Mouse (Mus musculus): ENCODE data around the gene Podxl. TPM values are rescaled to one million over a fixed set of nuclear protein-coding genes. Genes with fewer than 3 reads are reported as not detected.

Gene Podxl
- polyA plus RNA-seq, 1 experiment: 23.1 TPM

GRCm38 (mm10) chr6:31524121-31524520 is 39.7 kb downstream of the Podxl start:
- no peak for DNase-seq (ENCODE audit: low spot score)

- DNase-seq (ENCODE audit: low spot score): no peak
Observed at GRCm38 (mm10) chr6:31523657-31524056, 40.1 kb downstream of the Podxl start.

- no peak for DNase-seq (ENCODE audit: low spot score)
Observed at GRCm38 (mm10) chr6:31523039-31523438, 40.7 kb downstream of the Podxl start.

GRCm38 (mm10) chr6:31522478-31522877 is 41.3 kb downstream of the Podxl start:
- DNase-seq (ENCODE audit: low spot score): no peak

GRCm38 (mm10) chr6:31521491-31522355 is 42.1 kb downstream of the Podxl start:
- DNase-seq (ENCODE audit: low spot score): no peak

GRCm38 (mm10) chr6:31520486-31521215 is 43.1 kb downstream of the Podxl start:
- no peak for DNase-seq (ENCODE audit: low spot score)

- DNase-seq (ENCODE audit: low spot score): no peak
Observed at GRCm38 (mm10) chr6:31519001-31519471, 44.7 kb downstream of the Podxl start.

GRCm38 (mm10) chr6:31518338-31518698 is 45.5 kb downstream of the Podxl start:
- no peak for DNase-seq (ENCODE audit: low spot score)

GRCm38 (mm10) chr6:31517681-31518337 is 46.0 kb downstream of the Podxl start:
- no peak for DNase-seq (ENCODE audit: low spot score)

GRCm38 (mm10) chr6:31513726-31514125 is 50.1 kb downstream of the Podxl start:
- no peak for DNase-seq (ENCODE audit: low spot score)

- no peak for DNase-seq (ENCODE audit: low spot score)
Observed at GRCm38 (mm10) chr6:31502614-31503013, 61.2 kb downstream of the Podxl start.

GRCm38 (mm10) chr6:31500691-31501090 is 63.1 kb downstream of the Podxl start:
- DNase-seq (ENCODE audit: low spot score): no peak

- DNase-seq (ENCODE audit: low spot score): no peak
Observed at GRCm38 (mm10) chr6:31500260-31500659, 63.5 kb downstream of the Podxl start.

- DNase-seq (ENCODE audit: low spot score): no peak
Observed at GRCm38 (mm10) chr6:31499836-31500235, 63.9 kb downstream of the Podxl start.

- DNase-seq (ENCODE audit: low spot score): no peak
Observed at GRCm38 (mm10) chr6:31496227-31496626, 67.6 kb downstream of the Podxl start.

- no peak for DNase-seq (ENCODE audit: low spot score)
Observed at GRCm38 (mm10) chr6:31495122-31495731, 68.6 kb downstream of the Podxl start.

- no peak for DNase-seq (ENCODE audit: low spot score)
Observed at GRCm38 (mm10) chr6:31489950-31490349, 73.8 kb downstream of the Podxl start.

- DNase-seq (ENCODE audit: low spot score): no peak
Observed at GRCm38 (mm10) chr6:31486601-31487000, 77.2 kb downstream of the Podxl start.

GRCm38 (mm10) chr6:31480008-31480407 is 83.8 kb downstream of the Podxl start:
- no peak for DNase-seq (ENCODE audit: low spot score)

GRCm38 (mm10) chr6:31478221-31478620 is 85.6 kb downstream of the Podxl start:
- DNase-seq (ENCODE audit: low spot score): no peak
